Mouse (Mus musculus): ENCODE measurements around the gene Arhgef11. TPM values are rescaled to one million over a fixed set of nuclear protein-coding genes. Genes with fewer than 3 reads are reported as not detected.

Gene Arhgef11
- total and polyA plus RNA-seq, 2 experiments from 2014 or later, result 16.4 to 67.5 TPM

GRCm38 (mm10) chr3:87738906-87739305 lies 121.5 kb downstream of the Arhgef11 start:
- no peak overlapping the region for H3K4me3 ChIP-seq (ENCODE audit: low read depth, low read length)
- H3K27ac ChIP-seq (ENCODE audit: low read depth, low read length), result no peak overlapping the region
- H3K36me3 ChIP-seq (ENCODE audit: insufficient read depth, low read length), result peaks cover 51% of the 10 kb centered on the region
- no peaks in the 10 kb centered on the region for H3K9me3 ChIP-seq (ENCODE audit: low read length)
- no peak overlapping the region for H3K4me2 ChIP-seq (ENCODE audit: low read depth, low read length, poor library complexity, severe bottlenecking)
- WGBS, result 70% methylated on average over 5 of the region's 5 CpGs
- no peaks in the 10 kb centered on the region for H3K4me1 ChIP-seq (ENCODE audit: insufficient read depth, low read length)
- no peak for ATAC-seq (ENCODE audit: low FRiP score)
- DNase-seq (ENCODE audit: low spot score), result no peak
- TF ChIP-seq CTCF (IDR thresholded peaks at IDR 0.05), result no peak
- no peaks in the 10 kb centered on the region for H3K27me3 ChIP-seq (ENCODE audit: insufficient read depth, low read length)
- no peak overlapping the region for H3K9ac ChIP-seq (replicated peaks; ENCODE audit: low read length, poor library complexity, severe bottlenecking)

GRCm38 (mm10) chr3:87742013-87742412 lies 124.7 kb downstream of the Arhgef11 start:
- TF ChIP-seq CTCF (IDR thresholded peaks at IDR 0.05), result no peak
- H3K27ac ChIP-seq (ENCODE audit: low read depth, low read length), result no peak overlapping the region
- H3K4me1 ChIP-seq (ENCODE audit: insufficient read depth, low read length), result no peaks in the 10 kb centered on the region
- no peak overlapping the region for H3K4me3 ChIP-seq (ENCODE audit: low read depth, low read length)
- no peak for DNase-seq (ENCODE audit: low spot score)
- ATAC-seq (ENCODE audit: low FRiP score), result no peak
- H3K9ac ChIP-seq (replicated peaks; ENCODE audit: low read length, poor library complexity, severe bottlenecking), result no peak overlapping the region
- H3K27me3 ChIP-seq (ENCODE audit: insufficient read depth, low read length), result no peaks in the 10 kb centered on the region
- WGBS, result 80% methylated on average over 3 of the region's 3 CpGs
- H3K36me3 ChIP-seq (ENCODE audit: insufficient read depth, low read length), result peaks cover 22% of the 10 kb centered on the region
- H3K4me2 ChIP-seq (ENCODE audit: low read depth, low read length, poor library complexity, severe bottlenecking), result no peak overlapping the region
- no peaks in the 10 kb centered on the region for H3K9me3 ChIP-seq (ENCODE audit: low read length)

- ATAC-seq (ENCODE audit: low FRiP score), result no peak
- no peak for TF ChIP-seq CTCF (IDR thresholded peaks at IDR 0.05)
- 88% methylated on average over 16 of the region's 16 CpGs for WGBS
Observed at GRCm38 (mm10) chr3:87742735-87743134, 125.4 kb downstream of the Arhgef11 start.

GRCm38 (mm10) chr3:87743927-87744326 lies 126.6 kb downstream of the Arhgef11 start:
- peaks cover 4% of the 10 kb centered on the region; the same call in 1 of the 2 replicates for H3K4me1 ChIP-seq (ENCODE audit: insufficient read depth, low read length)
- DNase-seq (ENCODE audit: low spot score) (no peak), ATAC-seq (ENCODE audit: low FRiP score) (no peak)
- WGBS, result 89% methylated on average over 4 of the region's 4 CpGs
- no peak for TF ChIP-seq CTCF (IDR thresholded peaks at IDR 0.05)
- no peaks in the 10 kb centered on the region for H3K27me3 ChIP-seq (ENCODE audit: insufficient read depth, low read length)
- peaks cover 5% of the 10 kb centered on the region; the same call in 1 of the 2 replicates for H3K36me3 ChIP-seq (ENCODE audit: insufficient read depth, low read length)
- H3K9me3 ChIP-seq (ENCODE audit: low read length), result no peaks in the 10 kb centered on the region
- no peak overlapping the region for H3K4me2 ChIP-seq (ENCODE audit: low read depth, low read length, poor library complexity, severe bottlenecking)
- no peak overlapping the region for H3K27ac ChIP-seq (ENCODE audit: low read depth, low read length)
- H3K4me3 ChIP-seq (ENCODE audit: low read depth, low read length), result no peak overlapping the region
- no peak overlapping the region for H3K9ac ChIP-seq (replicated peaks; ENCODE audit: low read length, poor library complexity, severe bottlenecking)

More at GRCm38 (mm10) chr3:87742735-87743134, 125.4 kb downstream of the Arhgef11 start:
- Histone ChIP-seq H3K27me3 (ENCODE audit: insufficient read depth, low read length) (no peaks in the 10 kb centered on the region), H3K4me1 (ENCODE audit: insufficient read depth, low read length) (no peaks in the 10 kb centered on the region), H3K9ac (replicated peaks; ENCODE audit: low read length, poor library complexity, severe bottlenecking) (no peak overlapping the region), H3K4me3 (ENCODE audit: low read depth, low read length) (no peak overlapping the region), H3K27ac (ENCODE audit: low read depth, low read length) (no peak overlapping the region), H3K4me2 (ENCODE audit: low read depth, low read length, poor library complexity, severe bottlenecking) (no peak overlapping the region), H3K36me3 (ENCODE audit: insufficient read depth, low read length) (peaks cover 15% of the 10 kb centered on the region), H3K9me3 (ENCODE audit: low read length) (no peaks in the 10 kb centered on the region)
- no peak for DNase-seq (ENCODE audit: low spot score)

DNA sequence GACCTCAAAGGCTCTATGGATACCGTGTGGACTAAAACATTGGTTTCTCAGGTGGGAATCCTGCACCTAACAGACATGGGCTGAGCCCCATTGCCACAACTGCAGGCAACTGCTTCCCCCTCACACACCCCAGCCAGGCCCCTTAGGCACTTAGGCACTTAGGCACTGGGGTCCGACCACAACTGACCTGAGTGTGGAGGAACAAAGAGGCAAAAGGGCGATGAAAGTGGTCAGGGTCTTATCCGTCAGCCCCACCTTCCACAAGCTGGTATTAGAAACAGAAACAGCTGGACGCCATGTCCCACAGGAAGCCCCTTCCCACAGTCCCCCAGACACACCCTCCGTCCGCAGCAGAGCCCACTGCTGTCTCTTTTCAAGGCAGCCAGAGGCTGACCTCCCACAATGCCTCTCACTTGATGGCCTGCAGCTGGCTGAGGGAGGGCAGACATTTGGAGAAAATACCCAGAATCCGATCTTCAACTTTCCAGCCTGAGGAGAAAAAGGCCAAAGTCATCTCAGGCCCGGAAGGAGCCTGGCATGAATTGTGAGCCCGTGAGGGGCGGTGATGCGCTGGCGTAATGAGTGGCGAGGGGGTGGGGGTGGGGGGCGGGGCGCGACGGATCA lies 127.8 kb downstream of the Arhgef11 start:
- H3K9me3 ChIP-seq (ENCODE audit: low read length), result no peaks in the 10 kb centered on the region
- TF ChIP-seq CTCF (IDR thresholded peaks at IDR 0.05), result no peak
- no peak overlapping the region for H3K27ac ChIP-seq (ENCODE audit: low read depth, low read length)
- H3K9ac ChIP-seq (replicated peaks; ENCODE audit: low read length, poor library complexity, severe bottlenecking), result no peak overlapping the region
- ATAC-seq (ENCODE audit: low FRiP score) (no peak), DNase-seq (ENCODE audit: low spot score) (no peak)
- no peak overlapping the region for H3K4me3 ChIP-seq (ENCODE audit: low read depth, low read length)
- H3K4me1 ChIP-seq (ENCODE audit: insufficient read depth, low read length), result peaks cover 4% of the 10 kb centered on the region; the same call in 1 of the 2 replicates
- H3K27me3 ChIP-seq (ENCODE audit: insufficient read depth, low read length), result no peaks in the 10 kb centered on the region
- WGBS, result 28% methylated on average over 18 of the region's 18 CpGs
- no peaks in the 10 kb centered on the region for H3K36me3 ChIP-seq (ENCODE audit: insufficient read depth, low read length)
- H3K4me2 ChIP-seq (ENCODE audit: low read depth, low read length, poor library complexity, severe bottlenecking), result peak overlapping the region; percentile 22; the same call in 1 of the 2 replicates

- TF ChIP-seq CTCF (IDR thresholded peaks at IDR 0.05), result no peak
- Histone ChIP-seq H3K9ac (replicated peaks; ENCODE audit: low read length, poor library complexity, severe bottlenecking) (no peak within 1 kb of the TSS), H3K4me3 (ENCODE audit: low read depth, low read length) (no peak within 1 kb of the TSS), H3K4me1 (ENCODE audit: insufficient read depth, low read length) (peaks cover 4% of the 10 kb centered on the region; the same call in 1 of the 2 replicates), H3K36me3 (ENCODE audit: insufficient read depth, low read length) (no peaks in the 10 kb centered on the region), H3K4me2 (ENCODE audit: low read depth, low read length, poor library complexity, severe bottlenecking) (no peak within 1 kb of the TSS), H3K27ac (ENCODE audit: low read depth, low read length) (no peak within 1 kb of the TSS), H3K9me3 (ENCODE audit: low read length) (no peaks in the 10 kb centered on the region), H3K27me3 (ENCODE audit: insufficient read depth, low read length) (no peaks in the 10 kb centered on the region)
- ATAC-seq (ENCODE audit: low FRiP score), result peak; percentile 18; the same call in 1 of the 2 replicates
- peak; percentile 8 for DNase-seq (ENCODE audit: low spot score)
- 49% methylated on average over 13 of the region's 13 CpGs for WGBS
Observed at GRCm38 (mm10) chr3:87748431-87748830, 131.1 kb downstream of the Arhgef11 start, which contains the start of gene Lrrc71. Gene Lrrc71, minus strand, starts transcription at chr3:87748625.

Data from midbrain, postnatal 0 days (tissue).